Mouse (Mus musculus) urinary bladder, adult 2 months (tissue): Measurements from ENCODE around the gene Lin7b. TPM values are rescaled to one million over a fixed set of nuclear protein-coding genes. Genes with fewer than 3 reads are reported as not detected.
"Not testable (repeated sequence)": the region's sequence is repeated elsewhere in the genome, so short reads cannot be mapped to it uniquely, and the experiment has no call there.

Source experiments
- DNase-seq: peaks from one replicate; pipeline ENCODE4 v3.0.0; 2022; ENCODE audit warnings: low spot score
- polyA plus RNA-seq: library from polyadenylated mRNA; depleted of rRNA; stranded (reverse); fragments of >200 nt; gene quantifications from 2 replicates; pipeline ENCODE4 v1.2.3, GENCODE M21; 2012

Lin7b gene
- polyA plus RNA-seq, 1 experiment = 21.0 TPM

GRCm38 (mm10) chr7:45395578-45396336, 25.4 kb upstream of the Lin7b start, which contains the start of gene Snrnp70:
TSS of gene Snrnp70 (minus strand) at chr7:45395742.
- DNase-seq = peak; percentile 100

DNA sequence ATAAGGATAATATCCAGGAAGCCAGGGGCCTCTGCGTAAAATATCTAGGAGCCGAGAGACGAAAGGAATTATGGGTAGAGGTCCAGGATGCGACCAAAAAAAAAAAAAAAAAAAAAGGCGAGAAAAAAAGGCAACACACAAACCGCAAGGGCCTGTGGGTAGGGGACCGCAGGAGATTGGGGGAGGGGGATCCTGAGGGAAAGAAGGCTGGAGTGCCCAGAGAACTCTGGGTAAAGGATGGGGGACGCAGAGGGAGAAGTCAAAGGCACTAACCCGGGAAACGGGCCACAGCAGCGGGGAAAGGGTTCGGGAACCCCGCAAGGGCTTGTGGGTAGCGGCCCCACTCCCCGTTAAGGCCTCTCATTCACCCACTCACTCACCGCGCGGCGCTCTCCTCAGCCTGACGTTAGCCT, 24.8 kb upstream of the Lin7b start:
- no peak for DNase-seq

GRCm38 (mm10) chr7:45386077-45386476, 15.7 kb upstream of the Lin7b start:
- no peak for DNase-seq

DNA sequence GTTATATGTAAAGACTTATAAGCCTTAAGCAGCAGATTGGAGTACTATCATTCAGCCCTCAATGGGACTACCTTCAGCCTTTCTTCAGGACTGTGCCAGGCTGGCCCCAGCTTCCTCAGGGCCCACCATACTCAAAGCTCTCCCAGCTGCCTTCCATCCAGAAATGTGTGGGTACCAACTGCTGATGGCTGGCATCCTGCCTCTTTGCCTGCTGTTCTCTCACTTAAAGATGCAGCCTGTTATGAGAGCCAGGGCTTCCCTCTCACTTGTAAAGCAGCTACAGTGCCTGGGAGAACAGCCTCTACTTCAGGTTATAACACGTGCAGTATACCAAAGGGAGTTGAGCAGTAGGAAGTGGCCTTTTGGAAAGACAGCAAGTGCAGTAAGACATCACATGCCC, 5.7 kb upstream of the Lin7b start:
- DNase-seq = no peak

GRCm38 (mm10) chr7:45374620-45375019, 4.2 kb upstream of the Lin7b start:
- no peak for DNase-seq

DNA sequence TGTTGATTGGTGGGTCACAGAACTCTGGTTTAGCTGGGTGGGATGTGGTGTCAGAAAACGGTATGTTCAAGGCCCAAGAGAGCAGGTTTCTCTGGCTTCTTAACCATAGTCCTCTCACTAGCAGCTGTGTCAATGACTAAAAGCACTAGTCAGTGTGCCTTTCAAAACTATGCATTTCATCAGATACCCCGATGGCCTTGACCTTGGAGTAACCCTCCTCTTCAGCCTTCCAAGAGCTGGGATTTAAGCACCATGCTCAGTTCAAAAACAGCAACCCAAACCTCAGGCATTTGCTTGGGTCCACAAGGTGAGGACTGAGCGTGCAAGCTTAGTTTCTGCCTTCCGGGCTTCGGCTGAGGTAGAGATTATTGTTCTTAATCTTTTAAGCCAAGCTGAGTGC, 2.0 kb upstream of the Lin7b start:
- DNase-seq = no peak

DNA sequence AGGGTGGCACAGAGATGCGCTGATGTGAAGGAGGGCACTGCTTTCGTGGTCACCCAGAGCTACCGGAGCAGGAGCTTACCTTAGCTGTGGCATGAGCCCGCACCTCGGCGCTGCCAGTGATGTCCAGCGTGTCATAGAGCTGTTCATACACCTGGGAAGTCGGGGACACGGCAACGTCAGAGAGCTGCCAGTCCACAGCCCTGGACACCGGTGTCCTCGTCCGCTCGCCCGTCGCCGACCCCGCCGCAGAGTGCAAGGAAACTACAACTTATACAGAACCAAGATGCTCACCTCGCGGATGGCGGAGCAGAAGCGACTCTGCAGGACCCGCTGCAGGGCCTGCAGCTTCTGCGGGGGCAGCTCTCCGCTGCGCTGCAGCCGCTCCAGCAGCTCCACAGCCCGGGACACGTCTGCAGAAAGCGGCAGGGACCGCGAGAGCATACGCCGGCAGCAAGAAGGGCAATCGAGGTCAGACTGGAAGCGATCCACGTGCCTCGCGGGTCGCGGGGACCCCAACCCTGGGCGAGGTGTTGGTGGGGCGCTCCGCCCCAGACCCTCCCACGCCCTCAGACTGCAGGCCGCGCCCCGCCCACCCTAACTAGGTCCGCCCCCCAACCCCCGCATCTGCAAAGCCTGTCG, 428 bp downstream of the Lin7b start:
- no peak for DNase-seq

DNA sequence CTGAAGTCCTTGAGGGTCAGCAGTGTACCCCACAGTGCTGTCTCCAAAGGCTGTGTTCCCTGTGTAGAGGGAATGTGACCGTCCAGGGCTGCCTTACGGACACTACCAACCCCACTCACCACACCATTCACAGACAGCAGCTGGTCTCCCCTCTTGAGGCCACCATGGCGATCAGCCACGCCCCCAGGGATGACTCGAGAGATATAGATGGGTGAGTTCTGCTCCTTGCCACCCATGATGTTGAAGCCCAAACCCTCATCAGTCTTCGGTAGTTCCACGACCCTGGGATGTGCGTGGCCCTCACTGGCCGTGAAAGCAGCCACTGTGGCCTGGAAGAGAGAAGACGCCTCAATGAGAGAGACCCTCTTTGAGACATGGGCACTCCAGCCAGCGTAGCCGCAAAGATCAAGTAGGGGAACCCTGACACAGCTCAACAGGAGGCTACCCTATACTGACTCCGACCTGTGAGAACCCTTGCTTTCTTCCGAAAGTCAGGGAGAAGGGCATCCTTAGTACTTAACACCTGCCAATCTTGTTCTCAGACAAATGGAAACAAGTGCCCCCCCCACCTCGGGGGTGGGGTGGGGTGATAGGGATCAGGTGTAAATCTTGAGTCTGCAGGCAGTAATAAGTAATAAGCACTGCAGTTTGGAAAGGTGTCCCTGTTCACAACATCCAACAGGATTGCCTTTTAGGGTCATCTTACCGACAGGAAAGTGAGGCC, 1.2 kb downstream of the Lin7b start:
- DNase-seq = no peak

DNA sequence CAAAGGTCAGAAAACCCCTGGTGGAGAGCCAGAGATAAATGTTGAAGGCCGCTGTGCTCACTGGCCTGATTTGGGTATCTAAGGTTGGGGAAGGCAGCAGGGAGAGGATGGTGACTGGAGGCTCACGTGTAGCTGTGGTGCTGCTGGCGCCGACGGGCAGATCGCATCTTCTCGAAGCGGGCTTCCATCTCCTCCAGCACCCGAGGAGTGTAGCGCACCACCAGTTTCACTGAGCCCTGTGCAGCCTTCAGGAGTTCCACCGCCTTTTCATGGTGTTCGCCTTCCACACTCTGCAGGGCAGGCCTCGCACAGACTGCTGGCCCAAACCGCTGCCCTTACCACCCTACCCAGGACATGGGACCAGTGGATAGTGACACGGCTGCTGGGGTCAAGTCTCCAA, 2.2 kb downstream of the Lin7b start:
- no peak for DNase-seq

GRCm38 (mm10) chr7:45367020-45367880, 3.1 kb downstream of the Lin7b start:
- peak; percentile 95 for DNase-seq

DNA sequence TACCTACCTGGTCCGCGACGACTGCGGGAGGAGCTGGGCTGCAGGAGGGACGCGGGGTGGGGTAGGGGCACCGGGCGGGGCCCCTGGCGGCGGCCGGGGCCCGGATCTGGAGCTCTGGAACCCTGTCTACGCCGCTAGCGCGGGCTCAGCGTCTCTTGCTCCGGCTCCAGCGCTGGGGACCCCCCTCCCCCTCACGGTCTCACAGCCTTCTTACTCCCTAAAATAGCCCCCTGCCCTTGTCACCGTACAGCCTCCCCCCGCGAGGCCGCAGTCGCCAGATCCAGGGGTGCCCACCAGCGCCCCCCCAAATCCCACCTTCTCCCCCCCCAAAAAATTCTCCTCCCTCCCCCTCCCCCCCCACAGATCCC, 3.7 kb downstream of the Lin7b start, which contains the start of gene Ppfia3:
Gene Ppfia3, minus strand, starts transcription at position 368 of the 368 bp plus-strand sequence.
- no peak for DNase-seq

- DNase-seq = peak; percentile 46
Observed at GRCm38 (mm10) chr7:45365742-45366651, 4.4 kb downstream of the Lin7b start.

DNA sequence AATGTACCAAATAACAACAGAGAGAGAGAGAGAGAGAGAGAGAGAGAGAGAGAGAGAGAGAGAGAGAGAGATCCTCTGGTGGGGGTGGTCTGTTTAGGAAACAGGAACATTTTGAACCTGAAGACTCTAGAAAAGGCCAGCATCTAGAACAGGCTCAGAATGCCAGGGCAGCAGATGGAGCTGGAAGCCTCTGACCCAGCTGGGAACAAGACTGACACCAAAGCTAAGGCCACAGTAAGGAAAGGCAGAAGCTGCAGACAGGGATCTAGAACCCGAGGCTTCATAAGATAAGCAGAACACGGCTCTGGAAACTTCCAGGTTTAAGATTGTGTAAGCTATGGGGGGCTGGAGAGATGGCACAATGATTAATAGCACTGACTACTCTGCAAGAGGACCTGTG, 6.4 kb downstream of the Lin7b start:
- DNase-seq = no peak

GRCm38 (mm10) chr7:45362801-45363200, 7.6 kb downstream of the Lin7b start:
- DNase-seq = no peak

DNA sequence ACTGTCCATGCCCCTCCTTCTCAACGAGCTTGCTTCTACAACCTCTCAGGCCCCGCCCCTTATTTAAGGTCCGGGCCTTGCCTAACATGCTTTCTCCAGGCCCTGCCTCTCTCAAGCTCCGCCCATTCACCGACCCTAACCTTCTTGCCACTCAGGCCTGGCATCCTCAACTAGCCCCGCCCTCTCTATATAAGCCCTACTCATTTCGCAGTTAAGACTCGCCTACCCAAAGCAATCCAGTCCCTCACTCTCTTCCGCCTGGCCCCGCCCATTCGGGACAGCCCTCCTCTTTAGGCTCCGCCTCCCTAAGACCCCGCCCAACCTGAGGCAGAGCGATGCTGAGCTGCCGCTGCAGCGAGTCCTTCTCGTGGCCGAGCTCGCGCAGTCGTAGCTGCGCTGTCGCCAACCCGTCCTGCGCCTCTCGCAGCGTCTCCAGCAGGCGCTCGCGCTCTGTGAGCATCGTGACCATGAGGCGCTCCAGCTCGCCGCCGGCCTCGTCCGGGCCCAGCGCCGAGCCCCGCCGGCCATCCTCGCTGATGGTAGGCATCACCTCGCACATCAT, 9.1 kb downstream of the Lin7b start:
- DNase-seq = no peak

DNA sequence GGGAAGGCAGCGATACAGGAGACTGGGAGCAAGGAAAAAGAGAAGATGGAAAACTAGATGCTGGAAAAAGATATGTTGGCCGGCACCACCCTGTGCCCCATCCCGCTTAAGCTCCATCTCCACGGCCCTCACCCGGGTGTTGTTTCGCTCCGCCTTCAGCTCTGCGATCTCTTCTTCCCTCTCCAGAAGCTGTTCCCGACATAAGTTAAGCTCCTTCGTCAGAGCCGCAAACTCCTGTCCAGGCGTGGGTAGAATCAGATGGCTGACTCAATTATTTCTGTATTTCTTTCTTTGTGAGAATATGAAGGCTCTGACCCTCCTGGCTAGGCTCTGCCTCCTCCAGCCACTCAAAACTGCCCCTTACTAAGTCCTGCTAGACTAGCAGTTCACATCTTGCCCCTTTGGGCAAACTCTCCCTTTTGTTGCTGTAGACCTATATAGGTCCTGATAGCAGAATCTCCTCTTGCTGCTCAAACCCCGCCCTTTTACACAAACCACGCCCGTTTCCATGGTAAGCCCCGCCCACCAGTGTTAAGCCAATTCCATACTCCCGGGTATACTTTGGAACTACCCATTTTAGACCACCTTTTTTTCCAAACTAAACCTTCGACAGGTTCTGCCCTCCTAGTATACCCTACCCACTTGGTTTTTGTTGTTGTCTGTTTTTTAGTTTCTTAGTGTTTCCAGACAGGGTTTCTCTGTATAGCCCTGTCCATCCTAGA, 9.8 kb downstream of the Lin7b start:
- no peak for DNase-seq

DNA sequence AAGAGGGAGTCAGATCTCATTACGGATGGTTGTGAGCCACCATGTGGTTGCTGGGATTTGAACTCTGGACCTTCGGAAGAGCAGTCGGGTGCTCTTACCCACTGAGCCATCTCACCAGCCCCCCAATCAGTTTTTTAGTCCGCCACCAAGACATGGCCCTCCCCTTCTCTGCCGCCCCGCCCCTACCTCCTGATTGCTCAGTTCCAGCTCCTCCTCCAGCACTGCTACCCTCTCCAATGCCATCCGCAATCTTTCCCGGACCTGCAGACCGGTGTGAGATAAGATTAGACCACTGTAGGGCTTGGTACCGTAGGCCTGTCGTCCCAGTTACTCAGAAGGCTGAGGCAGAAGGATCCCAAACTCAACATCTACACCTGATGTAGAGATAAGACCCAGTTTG, 11.3 kb downstream of the Lin7b start:
- not testable (repeated sequence) for DNase-seq

- DNase-seq = no peak
Observed at GRCm38 (mm10) chr7:45356087-45356486, 14.3 kb downstream of the Lin7b start.

DNA sequence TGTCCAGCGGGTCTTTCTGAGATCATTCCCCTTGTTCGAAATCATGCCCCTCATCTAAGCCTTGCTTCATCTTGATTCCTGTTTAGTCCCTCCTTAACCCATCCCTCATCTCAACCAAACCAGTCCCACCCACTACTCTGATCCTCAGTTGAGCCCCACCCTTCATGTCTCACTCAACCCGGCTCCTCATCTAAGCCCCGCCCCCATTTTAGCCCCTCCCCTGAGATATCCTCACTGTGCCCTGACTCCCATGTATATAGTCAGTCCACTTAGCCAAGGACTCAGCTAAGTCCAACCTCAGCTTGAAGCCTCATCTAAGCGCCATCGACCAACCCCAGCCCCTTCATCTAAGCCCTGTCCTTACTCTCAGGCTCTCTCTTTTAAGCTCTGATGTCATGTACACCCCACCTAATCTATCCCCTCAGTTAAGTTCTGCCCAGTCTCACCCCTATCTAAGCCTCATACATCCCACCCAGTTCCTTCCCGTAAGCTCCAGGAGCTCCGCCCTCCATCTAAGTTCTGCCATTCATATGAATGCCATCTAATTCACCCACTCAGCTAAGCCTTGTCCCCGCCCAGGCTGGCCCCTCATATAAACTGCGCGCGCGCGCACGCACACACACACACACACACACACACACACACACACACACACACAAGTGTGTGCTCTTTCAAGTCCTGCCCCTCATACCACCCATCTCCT, 14.9 kb downstream of the Lin7b start:
- no peak for DNase-seq
